Mouse (Mus musculus): ENCODE measurements at regions not wholly inside any gene's neighbourhood (a gene's known extent, or its start where the extent isn't known, plus 50 kb on each side); places are given as distances from the start of the nearest gene placed in this dataset.
A peak's percentile ranks its signal among the peaks of the same experiment; 100 is the strongest.

DNA sequence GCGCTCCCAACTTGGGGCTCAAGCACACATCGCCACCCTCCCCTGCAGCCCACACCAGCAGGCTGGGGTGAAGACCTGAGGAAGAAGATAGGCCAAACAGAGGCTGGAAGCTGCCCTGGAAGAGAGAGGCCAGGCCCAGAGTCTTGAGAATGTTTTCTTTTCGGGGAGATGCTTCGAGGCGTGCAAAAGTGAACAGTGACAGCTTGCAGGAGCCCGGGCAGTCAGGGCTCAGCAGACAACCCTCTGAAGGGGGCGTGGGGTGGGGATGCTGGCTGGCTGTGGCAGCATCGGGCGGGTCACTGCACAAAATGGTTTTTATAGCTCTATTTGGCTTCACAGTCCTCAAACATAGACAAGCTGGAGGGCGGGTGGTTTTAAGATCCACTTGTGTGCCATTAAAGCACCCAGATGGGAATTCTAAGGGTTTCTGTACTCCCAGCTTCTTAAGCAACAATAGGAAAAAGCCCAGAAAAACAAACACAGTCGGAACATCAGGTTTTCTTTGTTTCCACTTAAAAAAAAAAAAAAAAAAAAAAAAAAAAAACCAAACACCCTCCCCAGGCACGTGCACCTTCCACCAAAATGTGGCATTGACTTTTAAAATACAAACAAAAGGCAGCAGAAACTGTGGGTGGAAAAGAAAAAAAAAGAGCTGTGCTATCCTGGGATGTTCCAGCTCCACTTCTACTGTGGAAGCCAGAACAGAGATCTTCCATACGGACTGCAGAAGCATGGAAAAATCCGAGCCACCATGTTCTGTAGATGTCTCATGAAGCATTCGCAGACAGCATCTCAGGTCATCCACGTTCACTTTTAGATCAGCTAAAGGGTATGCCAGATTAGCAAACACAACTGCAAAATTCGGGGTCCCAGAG is 123.5 kb downstream of the Ly86 start:
- no peak for DNase-seq (ENCODE audit: low spot score in 2 of 2)

DNA sequence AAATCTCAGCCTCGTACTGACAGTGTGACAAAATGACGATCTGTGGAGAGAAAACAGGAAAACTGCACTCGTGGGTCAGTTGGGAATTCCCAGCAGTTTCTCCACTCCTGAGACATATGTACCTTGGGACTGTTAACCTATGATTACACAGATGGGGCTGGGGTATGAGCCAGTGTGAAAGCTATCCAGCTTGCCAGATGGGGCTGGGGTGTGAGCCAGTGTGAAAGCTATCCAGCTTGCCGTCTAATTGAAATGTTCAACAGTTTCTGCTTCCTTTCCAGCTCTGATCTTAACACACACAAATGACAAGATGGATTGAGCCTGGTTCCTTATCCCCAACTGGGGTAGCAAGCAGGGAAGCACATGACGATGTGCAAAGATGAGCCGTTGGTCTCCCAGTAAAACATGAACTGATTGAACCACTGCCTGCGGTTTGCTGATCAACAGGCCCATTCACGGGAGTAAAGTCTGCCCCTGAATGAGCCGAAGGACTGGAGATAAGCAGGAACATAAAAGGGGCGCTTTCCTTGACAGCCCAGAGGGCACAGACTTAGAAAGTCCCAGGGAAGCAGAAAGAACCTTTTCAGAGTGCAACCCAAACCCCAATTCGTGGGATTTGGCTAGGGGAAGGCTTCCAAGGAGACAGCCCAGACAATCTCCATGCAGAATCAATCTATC is 125.4 kb downstream of the Ly86 start:
- no peak for DNase-seq (ENCODE audit: low spot score in 2 of 2)

DNA sequence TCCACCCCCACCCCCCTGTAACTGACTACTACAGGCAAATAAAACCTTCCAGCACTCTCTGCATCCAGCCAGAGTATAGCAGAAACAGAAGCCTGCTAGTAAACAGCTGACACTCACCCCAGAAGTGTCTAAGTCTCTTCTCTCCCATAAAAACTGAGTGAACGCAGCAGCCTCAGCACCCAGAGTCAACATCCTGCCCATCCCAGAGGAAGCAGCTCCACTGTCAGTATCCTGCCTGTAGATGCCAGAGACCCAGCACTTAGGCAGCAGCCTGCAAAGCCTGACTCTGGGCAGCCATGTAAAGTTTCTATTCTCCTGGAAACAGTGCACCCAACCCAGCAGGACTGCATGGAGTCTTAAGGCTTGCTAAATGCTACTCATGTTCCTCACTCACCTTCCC is 128.4 kb downstream of the Ly86 start:
- no peak for DNase-seq (ENCODE audit: low spot score in 2 of 2)

DNA sequence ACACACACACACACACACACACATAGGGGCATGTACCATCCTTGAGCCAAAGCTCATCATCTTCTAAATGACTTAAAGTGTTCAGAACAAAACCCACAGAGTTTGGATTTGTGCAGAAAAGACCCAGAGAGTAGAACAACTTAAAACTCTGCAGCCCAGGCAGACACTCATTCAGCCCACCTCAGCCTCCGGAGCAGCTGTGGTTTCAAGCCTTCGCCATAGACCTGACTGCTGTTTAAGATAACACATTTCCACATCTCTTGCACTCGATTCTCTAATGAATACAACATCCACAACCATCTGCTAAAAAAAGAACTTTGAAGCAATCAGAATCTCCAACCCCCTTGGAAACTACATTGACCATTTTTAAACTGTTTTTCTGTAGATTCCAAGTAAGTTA is 130.8 kb downstream of the Ly86 start:
- no peak for DNase-seq (ENCODE audit: low spot score in 2 of 2)

DNA sequence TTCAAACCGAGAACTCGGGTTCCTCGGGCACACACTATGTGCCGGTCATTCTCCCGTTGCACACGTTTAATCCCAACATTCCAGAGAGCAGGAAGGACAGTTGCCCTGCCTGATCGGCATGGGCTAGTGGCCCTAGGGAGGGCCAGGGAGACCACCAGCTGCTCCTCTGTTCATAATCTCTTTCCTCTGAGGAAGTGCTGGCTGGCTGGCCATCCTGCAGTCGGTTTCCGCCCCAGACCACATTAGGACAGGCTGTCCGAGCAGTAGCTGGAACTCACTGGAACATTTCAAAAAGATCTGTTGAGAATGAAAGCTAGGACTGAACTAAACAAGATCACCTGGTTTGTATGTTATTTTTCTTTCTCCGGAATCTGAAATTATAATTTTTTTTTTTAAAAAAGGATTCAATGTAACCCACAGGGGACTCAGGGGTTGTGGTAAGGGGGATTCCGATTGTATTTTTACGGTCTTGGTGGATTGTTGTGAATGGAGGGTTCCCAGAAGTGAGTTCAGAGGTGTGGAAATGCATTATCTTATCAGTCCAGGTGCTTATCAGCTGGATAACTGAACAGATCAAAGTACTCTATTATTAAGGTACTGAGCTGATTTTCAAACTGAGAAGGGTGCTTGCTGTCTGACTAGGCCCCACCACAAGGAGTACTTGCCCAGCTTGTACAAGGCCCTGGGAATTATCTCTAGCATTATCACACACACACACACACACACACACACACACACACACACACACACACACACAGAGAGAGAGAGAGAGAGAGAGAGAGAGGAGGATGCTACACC is 131.4 kb downstream of the Ly86 start:
- no peak for DNase-seq (ENCODE audit: low spot score in 2 of 2)

DNA sequence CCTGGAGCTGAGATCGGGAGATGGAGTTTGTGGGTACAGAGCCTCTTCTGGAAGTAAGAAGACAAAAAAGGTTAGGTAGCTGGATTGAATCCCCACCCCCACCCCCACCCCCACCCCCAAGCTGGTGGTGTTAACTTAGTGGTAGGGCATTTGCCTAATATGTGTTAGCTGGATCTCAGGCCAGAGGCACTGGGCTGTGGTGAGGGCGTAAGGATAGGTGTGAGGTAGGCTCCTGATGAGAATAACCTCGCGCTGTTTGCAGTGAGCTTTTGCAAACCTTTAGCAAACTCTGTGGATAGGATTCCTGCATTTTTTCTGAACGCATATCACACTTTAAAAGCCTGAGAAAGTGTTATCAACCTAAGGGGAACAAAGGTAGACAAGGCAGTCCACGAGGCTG is 132.3 kb downstream of the Ly86 start:
- no peak for DNase-seq (ENCODE audit: low spot score in 2 of 2)

DNA sequence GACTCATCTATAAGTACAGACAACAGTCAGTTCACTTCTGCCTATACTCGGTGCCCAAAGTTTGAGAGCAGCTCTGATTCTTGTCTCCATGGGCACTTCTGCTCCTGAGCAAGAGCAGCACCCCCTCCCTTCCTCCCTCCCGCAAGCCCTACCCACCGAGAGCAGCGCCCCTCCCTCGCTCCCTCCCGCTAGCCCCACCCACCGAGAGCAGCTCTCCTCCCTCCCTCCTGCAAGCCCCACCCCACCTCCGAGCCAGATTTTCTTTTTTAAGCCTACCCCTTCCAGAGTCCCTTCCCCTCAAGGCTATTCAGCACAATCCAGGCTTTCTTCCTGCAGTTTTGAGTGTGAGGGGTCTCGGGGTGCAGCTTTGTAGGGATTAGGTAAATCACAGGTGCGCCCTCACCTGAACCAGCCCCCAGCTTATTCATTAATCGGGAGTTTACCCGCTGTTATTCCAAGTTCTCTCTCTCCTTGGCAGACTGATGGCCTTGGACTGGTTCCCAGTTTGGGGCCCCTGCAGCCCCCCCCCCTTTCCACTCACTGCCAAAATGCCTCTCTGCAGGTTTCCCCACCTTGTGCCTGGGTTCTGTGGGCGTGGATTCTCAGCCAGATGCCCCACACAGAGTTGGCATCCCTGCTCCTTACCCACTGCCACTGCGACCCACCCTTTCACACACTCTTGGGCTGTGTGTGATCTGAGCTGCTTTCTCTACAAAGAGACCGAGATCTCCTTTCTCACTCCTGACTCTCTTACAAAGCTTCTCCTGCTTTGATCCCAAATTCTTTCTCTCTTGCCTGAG is 132.9 kb downstream of the Ly86 start:
- no peak for DNase-seq (ENCODE audit: low spot score in 2 of 2)

DNA sequence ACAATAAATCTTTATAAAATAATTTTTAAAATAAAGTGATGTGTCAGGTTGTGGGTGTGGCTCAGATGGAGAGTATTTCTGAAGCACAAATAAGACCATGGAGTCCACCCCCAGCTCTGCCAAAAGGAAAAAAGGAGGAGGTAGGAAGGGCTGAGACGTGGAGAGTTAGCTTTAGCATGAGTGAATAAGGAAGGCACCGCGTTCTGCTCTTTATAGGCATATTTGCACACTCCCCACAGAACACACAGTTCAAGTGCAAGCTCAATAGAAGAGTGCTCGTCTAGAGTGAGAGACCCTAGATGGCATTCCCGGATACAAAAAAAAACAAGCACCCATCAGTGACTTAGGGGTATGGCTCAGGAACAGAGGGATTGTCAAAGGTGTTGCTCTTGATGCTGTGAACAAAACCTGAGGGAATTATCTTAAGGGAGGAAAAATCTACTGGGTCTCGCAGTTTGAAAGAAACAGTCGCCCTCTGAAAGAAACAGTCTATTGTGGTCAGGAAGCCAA is 134.2 kb downstream of the Ly86 start:
- no peak for DNase-seq (ENCODE audit: low spot score in 2 of 2)

DNA sequence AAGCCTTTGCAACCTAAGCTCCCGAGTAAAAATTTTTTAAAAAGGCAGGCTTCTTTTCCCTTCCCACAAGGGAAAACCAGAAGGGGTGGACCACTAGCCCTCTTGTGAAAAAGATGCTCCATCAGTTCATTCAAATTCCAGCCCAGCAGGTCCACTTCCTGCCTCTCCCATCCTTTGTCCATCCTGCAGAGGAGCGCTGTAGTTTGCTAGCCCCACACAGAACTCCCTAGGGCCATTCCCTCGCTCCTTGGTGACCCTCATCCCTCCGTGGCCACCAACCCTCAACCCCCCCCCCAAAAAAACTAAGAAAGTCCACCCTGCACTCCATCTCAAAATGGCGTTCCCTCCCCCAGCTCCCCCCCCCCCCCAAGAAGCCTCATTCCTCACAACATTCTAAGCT is 136.5 kb downstream of the Ly86 start:
- DNase-seq (ENCODE audit: low spot score in 2 of 2), result no peak

DNA sequence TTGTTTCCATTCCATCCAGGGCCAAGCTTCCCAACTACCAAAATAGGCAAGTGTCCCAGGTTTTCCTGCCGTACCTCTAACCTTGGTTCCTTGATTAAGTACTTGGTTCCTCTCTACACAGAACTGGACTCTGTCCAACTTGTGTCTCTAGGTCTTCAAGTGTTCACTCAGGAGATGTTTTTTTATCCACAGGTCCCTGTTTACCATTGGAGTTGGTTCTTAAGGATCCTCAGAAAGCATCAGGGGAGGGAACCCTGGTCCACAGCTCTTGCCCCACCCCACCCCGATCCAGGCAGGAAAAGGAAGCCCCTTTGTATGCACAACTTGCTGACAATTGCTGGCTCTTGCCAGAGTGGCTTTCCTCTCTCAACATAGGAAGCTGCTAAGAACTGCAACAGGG is 137.0 kb downstream of the Ly86 start:
- no peak for DNase-seq (ENCODE audit: low spot score in 2 of 2)

DNA sequence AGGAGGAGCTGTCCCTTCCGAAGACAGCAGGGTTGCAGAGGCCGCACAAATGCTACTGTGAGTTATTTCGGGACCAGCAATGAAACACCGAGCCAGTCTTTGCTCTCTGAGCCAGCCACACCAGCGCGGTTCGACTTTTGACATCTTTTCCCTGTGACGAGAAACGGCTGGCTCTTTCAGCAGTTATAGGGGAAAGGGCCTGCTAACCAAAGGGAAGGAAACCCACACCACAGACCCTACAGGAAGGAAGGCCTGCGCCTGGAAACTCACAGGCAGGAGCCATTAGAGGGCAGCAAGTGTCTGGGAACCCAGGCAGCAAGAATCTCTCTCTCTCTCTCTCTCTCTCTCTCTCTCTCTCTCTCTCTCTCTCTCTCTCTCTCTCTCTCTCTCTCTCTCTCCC is 137.6 kb downstream of the Ly86 start:
- peak; percentile 53 to 56 for DNase-seq (ENCODE audit: low spot score in 2 of 2)

DNA sequence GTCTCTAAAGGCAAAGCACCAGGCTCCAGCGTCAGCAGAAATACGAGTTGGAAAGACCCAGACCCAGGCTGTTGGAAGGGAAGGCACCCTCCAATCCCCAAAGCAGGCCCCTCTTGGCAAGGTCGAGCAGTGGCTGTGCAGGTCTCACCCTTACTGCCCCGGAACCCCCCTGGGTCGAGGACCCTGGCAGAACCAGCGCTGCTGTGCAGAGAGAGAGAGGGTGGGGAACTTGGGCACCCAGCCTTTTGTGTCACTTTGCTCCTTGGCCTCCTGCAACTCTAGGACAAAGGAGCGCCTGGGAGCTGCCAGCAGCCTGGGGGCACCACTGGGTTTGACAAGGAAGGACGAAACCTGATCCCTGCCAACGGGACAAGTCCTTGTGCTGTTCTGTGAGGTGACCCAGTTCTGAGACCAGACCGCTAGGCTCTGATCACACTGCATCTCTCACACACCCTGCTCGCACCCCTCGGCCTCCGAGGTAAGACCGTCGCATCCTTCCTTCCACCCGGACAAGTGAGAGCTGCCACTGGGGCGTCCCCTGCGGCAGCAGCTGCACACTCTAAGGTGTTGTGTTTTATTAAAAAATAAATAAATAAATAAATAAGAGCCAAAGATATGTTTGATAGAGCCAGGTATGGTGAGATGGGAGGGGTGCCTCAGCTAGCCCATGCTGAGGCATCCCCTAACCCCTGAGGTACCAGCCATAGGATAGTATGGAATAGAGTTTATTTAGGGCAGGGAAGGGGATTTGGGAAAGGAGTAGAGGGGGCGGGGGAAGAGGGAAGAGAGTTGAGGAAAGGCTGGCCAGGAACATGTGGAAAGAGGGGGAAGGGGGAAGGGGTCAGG is 138.2 kb downstream of the Ly86 start:
- DNase-seq (ENCODE audit: low spot score in 2 of 2), result peak in 1 of 2 experiments; percentile 44

DNA sequence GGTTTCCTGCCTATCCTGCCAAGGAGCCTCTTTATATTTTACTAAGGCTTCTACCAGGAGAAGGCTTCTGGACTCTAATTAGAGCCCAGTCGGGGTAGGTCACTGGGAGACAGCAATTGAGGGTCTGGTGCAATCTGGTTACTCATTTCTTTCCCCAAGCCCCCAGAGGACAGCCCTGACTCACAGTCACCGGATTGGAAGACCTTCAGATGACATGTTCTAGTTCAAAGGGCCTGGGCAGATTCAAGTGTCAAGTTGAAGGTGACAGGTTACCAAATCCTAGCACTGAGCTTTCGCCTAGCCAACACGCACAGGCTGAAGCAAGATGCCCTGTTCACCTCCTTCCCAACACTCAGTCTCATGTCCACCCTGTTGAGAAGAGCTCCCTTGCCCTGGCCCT is 139.6 kb downstream of the Ly86 start:
- DNase-seq (ENCODE audit: low spot score in 2 of 2), result no peak

DNA sequence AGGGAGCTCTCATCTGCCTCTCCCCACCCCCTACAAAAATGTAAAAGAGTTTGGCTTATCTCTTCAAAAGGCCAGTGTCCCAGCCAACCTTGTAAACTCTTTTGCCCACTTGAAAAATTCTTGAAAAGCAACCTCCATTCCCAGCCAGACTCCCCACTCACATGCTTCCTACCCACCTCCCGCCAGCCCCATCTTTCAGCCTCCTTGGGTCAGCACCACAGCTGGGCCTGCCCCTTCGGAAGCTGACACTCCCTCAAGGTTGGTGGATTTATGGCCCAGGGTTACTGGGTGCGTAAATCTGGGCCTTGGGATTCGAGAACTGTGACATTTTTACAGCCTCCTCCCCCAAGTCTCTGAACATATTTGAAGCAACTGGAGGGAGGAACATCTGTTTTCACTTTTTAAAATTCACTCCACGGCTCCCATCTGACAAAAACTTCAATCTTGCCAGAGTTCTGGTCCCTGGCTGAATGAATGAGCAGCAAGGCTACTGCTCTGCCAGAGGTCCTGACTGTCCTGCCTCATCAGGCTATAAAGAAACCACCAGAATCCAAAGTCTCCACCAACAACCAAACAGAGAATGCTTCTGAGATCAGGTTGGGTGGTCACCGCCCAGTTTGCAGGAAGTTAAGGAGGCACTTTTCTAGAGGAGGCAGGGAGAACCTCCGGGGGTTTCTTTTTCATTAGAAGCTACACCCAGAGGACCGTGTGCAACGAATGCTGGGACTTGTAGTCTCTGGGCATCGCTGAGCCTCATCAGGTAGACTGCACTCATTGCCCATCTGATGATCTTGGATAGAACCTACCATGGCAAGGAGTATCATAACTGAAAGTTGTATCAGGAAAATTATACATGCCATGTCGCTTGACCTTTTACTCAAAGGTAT is 147.3 kb downstream of the Ly86 start:
- DNase-seq (ENCODE audit: low spot score in 2 of 2), result no peak

DNA sequence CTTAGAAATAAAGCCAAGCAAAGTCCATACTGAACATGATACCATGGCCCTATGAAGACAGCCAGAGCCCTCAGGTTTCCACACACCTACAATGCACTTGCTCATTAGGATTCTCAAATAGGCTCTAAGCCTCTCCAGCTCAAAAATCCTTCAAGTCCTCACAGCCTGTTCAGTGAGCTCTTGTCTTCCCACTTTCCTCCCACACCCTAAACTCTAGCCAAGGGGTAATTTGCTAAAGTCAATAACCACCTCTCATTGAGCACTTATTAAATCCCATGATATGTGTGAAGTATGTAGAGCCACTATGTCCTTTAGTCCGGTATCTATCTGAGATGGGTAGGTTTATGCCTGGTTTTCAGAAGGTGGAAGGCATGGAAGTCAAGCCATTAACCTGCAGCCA is 148.3 kb downstream of the Ly86 start:
- no peak for DNase-seq (ENCODE audit: low spot score in 2 of 2)

DNA sequence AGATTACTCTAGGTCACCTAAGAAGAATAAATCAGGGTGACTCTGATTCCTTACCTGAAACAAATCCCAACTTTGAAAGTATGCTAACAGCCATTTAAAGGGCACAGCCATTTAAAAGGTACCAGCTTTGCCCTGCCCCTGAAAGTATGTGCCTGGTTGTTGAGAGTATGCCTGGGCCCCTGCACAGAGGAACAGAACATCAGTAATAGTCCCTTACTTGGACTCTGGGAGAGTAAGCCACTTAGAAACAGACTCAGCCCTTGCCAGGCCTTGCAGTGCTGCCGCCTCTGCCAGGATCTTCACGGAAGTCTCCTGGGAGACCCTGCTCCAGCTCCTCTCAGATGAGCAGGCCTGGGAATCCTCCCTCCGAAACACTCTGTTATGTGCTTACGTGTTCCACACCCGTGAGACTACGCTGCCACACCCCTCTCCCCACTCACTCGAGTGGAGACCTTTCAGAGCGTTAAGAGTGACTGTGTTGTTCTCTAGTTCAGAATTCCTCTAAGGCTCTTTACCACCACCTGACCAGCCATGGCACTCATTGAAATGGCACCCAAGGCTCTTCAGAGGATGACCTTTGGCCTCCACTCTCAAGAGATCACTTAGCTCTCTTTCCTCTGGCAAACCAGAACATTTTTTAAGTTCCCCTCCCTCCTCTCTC is 150.4 kb downstream of the Ly86 start:
- no peak for DNase-seq (ENCODE audit: low spot score in 2 of 2)

DNA sequence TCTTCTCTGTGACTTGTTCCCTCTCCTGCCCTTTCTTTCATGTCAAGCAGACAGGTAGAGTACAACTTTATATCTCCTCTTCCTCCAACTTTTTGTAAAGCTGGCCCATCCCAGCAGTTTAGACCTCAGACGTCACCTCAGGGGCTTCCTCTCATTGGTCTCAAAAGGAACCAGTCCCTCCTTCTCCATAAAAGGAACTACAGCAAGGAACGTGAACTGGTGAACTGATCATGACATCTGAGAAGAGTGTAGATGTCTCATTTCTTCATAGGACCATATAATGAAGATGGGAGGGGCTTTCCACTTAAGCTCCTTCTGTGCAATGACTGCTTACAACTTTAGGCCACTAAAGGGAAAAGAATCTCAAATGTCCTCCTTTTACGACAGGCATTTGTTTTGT is 153.0 kb downstream of the Ly86 start:
- DNase-seq (ENCODE audit: low spot score in 2 of 2), result no peak

DNA sequence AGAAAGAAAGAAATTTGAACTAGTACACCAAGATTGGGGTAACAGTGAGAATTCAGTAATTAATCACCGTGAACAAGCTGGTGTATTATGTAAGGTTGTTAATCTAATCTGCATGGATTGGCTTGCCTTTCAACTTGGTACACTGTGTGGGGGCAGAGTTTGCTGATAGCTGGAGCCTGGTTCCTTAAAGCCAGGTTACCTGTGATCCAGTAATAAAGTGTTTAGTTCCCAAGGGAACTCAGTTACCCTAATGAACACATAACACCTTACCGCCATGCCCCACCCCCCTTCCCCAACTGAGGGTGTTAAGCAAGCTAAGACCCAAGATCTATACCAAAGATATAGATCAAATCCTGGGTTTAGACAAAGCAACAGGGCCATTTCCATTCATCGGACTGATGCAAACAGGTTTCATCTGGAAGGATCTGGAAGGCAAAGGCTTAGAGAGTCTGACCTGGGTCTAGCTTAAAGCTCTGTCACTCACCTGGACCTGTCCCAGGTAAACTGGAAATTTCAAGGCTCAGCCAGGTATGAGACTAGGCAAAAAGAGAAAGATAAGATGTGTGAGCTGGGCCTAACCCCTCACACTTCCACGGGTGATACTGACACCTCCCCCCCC is 155.8 kb downstream of the Ly86 start:
- no peak for DNase-seq (ENCODE audit: low spot score in 2 of 2)

DNA sequence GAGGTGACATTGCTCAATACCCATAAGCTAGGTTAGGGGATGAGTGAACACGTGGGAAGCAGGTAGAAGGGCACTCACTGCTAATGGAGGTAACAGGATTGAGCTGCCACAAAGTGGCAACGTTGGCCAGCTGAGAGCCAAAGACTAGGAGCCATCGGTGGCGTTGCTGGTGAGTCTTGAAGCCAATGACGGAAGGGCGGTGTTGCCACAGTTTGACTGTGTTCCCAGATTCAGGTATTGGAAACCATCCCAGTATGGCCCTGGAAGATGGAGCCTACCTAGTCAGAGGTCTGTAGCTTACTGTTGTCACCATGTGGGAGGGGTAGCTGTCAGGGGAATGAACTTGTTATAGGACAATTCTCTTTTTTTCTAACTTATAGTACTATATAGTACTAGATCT is 158.4 kb downstream of the Ly86 start:
- DNase-seq (ENCODE audit: low spot score in 2 of 2), result no peak
